Mouse (Mus musculus) adrenal gland, postnatal 4 days (tissue): ENCODE data around the gene Olfr1150-ps1. TPM values are rescaled to one million over a fixed set of nuclear protein-coding genes. Genes with fewer than 3 reads are reported as not detected.

Experiments used
- DNase-seq, 2 experiments: peaks; one replicate each; pipeline ENCODE4 v3.0.0; 2021 to 2022; ENCODE audit warnings: low spot score in 2 of 2, mixed read lengths in 2 of 2
- long read RNA-seq, 2 experiments: library from polyadenylated mRNA; stranded (forward); transcript quantifications; one replicate each; pipeline ENCODE4 v2.0.0; 2021
- total RNA-seq, 2 experiments: library from RNA; stranded (reverse); gene quantifications; 2 replicates each; pipeline ENCODE4 v1.2.3; 2021

Olfr1150-ps1 gene
- total RNA-seq: not detected
- long read RNA-seq, experiment 1: 0 reads
- long read RNA-seq, experiment 2: 0 reads

DNA sequence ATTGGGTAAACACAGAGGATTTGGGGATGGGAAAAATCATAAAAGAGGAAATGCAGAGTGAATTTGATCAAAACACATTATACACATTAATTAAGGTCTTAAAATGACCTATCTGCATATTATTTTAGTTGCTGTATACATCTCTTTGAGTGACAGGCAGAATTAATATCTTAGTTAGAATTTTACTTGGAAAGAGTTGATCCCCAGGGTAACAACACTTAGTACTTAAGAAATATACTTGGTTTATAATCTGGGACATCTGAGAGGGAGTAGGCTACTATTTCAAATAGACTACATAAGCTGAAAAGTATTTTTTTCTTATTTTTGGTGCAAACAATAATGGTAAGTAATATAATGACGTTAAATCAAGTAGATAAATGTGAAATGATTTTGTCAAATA is at the start of gene Olfr1150-ps1:
Olfr1150-ps1 (plus strand) TSS at position 301 of the 400 bp plus-strand sequence.
- no peak for DNase-seq

DNA sequence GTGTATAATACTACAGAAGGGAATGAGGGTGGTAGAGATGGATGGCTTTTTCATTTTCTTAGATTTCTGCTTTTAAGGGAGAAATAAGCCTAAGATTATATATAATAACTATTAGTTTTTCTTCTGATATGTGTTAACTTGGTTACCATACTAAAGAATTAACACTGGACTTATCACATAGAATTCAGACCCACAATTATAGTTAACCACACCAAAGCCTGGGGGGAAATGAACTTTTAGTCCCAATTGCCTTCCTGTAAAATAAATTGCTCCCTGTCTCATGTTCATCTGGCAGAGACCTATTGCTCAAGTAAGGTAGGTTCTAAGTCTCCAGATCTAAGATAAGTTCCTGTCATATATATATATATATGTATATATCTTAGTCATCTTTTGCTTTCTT is 43.5 kb upstream of the Olfr1150-ps1 start, which contains the start of gene Olfr1143:
Olfr1143 (plus strand) TSS at position 301 of the 400 bp plus-strand sequence.
- DNase-seq: no peak

DNA sequence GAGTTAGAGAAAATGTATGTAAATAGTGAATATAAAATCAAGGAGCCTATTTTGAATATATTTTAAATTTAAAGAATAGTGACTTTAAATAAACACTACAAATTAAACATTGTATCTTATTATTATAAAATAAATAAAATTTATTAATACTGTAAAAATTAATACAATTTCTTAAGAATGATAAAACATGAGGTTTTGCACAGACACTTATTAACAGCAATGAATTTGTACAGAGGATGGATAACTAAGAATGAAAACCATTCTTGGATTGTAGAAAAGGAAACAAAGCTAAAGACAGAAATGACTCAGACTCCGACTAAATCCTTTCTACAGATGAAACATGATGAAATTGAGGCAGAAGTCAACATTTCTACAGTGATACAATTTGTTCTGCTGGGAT is 34.3 kb upstream of the Olfr1150-ps1 start, which contains the start of gene Olfr1145:
Olfr1145 (plus strand) TSS at position 301 of the 400 bp plus-strand sequence.
- DNase-seq: no peak

DNA sequence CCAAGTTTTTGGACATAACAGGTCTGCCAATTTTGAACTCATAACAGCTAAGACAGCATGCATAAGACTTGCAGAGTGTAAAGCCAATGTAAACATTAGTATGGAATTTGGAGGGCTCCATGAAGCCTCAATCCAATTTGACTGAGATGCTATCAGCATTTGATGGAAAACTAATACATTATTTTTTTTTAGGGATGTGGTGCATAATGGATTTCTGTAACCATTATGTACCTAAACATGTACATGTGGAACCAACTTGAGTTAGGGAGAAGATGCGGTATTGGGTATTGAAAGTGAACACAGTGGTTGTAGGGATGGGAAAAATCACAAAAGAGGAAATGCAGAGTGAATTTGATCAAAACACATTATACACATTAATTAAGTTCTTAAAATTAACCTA is 13.6 kb upstream of the Olfr1150-ps1 start, which contains the start of gene Olfr1148:
Olfr1148 (plus strand) TSS at position 301 of the 400 bp plus-strand sequence.
- DNase-seq: no peak

DNA sequence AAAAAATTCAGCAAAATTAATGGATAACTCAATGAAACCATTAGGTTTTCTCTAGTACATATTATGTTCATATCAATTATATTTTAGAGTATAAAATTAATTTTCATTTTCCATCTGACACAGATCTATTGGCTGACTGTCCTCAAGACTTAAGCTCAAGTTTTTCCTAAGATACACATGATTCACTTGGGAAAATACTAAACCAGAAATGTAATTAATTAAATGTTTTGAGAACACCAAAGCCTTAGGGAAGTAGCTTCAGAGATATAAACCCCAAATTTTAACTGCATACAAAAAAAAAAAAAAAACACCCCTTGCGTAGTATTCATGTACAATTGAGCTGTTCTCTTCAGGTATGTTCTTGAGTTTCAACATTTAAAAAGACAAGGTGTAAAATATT is 11.8 kb downstream of the Olfr1150-ps1 start, which contains the start of gene Olfr1151:
Olfr1151 (plus strand) TSS at position 301 of the 400 bp plus-strand sequence.
- DNase-seq: no peak

DNA sequence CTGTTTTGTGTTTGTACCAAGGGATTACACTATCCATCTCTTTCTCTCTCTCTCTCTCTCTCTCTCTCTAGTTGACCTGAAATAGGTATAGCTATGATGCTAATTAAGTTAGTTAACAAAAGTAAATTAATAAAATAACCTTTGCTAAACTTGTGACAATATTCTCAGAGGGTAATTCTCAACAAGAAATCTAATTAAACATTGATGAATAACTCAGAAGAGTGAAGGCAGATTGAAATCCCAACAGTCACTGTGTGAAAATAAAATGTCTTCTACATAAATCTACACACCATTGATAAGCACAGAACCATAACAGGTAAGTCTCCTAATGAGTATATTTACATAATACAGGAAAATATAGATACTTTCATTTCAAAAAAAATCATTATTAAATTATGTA is 22.4 kb downstream of the Olfr1150-ps1 start, which contains the start of gene Olfr1152:
Olfr1152 (plus strand) TSS at position 301 of the 400 bp plus-strand sequence.
- no peak for DNase-seq

DNA sequence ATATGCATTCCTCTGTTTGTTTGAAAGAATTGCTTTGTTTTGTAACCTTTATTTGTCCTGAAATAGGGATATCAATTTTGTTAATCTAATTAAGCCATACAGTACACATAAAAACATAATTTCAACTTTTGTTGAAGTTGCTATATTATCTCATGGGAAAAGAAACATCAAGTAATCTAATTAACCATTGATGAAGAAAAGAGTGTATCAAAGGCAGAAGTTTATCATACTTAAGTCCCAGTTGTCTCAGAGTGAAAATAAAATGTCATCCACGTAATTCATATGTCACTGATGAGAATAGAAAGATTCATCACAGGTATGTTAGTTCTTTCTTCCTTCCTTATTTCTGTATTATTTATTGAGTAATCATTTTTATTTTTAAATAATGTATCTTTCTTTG is 50.9 kb downstream of the Olfr1150-ps1 start, which contains the start of gene Olfr1153:
Olfr1153 (plus strand) TSS at position 301 of the 400 bp plus-strand sequence.
- DNase-seq: no peak

Other genes with a start within 250 kb of the Olfr1150-ps1 start
- not detected for gene Olfr1130, start 237.8 kb upstream of the Olfr1150-ps1 start, total RNA-seq
- not detected for gene Olfr1131, start 216.9 kb upstream of the Olfr1150-ps1 start, total RNA-seq
- gene Olfr1132, start 206.5 kb upstream of the Olfr1150-ps1 start, total RNA-seq: not detected
- gene Olfr1133, start 196.6 kb upstream of the Olfr1150-ps1 start, total RNA-seq: not detected
- gene Olfr1134, start 185.5 kb upstream of the Olfr1150-ps1 start, total RNA-seq: not detected
- gene Olfr1135, start 170.3 kb upstream of the Olfr1150-ps1 start, total RNA-seq: not detected
- gene Olfr1136, start 150.0 kb upstream of the Olfr1150-ps1 start, total RNA-seq: not detected
- not detected for gene Olfr1137, start 130.8 kb upstream of the Olfr1150-ps1 start, total RNA-seq
- gene Olfr1138, start 104.0 kb upstream of the Olfr1150-ps1 start, total RNA-seq: not detected
- not detected for gene Olfr1140, start 100.2 kb upstream of the Olfr1150-ps1 start, total RNA-seq
- not detected for gene Olfr1141, start 90.0 kb upstream of the Olfr1150-ps1 start, total RNA-seq
- not detected for gene Olfr152, start 64.5 kb upstream of the Olfr1150-ps1 start, total RNA-seq
- not detected for gene Olfr1143, start 43.4 kb upstream of the Olfr1150-ps1 start, total RNA-seq
- not detected for gene Olfr1145, start 34.2 kb upstream of the Olfr1150-ps1 start, total RNA-seq
- gene Olfr1148, start 13.5 kb upstream of the Olfr1150-ps1 start, total RNA-seq: not detected
- gene Olfr1151, start 11.9 kb downstream of the Olfr1150-ps1 start, total RNA-seq: not detected
- gene Olfr1152, start 22.5 kb downstream of the Olfr1150-ps1 start, total RNA-seq: not detected
- not detected for gene Olfr1153, start 51.0 kb downstream of the Olfr1150-ps1 start, total RNA-seq
- not detected for gene Olfr1154, start 61.2 kb downstream of the Olfr1150-ps1 start, total RNA-seq
- gene Olfr1155, start 101.1 kb downstream of the Olfr1150-ps1 start, total RNA-seq: not detected
- gene Olfr1156, start 109.1 kb downstream of the Olfr1150-ps1 start, total RNA-seq: not detected
- gene Olfr1157, start 124.3 kb downstream of the Olfr1150-ps1 start, total RNA-seq: not detected
- not detected for gene Olfr74, start 130.7 kb downstream of the Olfr1150-ps1 start, total RNA-seq
- gene Olfr1158, start 146.1 kb downstream of the Olfr1150-ps1 start, total RNA-seq: not detected
- gene Olfr1160, start 164.3 kb downstream of the Olfr1150-ps1 start, total RNA-seq: not detected
- gene Olfr1161, start 178.8 kb downstream of the Olfr1150-ps1 start, total RNA-seq: not detected
- not detected for gene Olfr73, start 193.7 kb downstream of the Olfr1150-ps1 start, total RNA-seq
- not detected for gene Olfr1162, start 207.1 kb downstream of the Olfr1150-ps1 start, total RNA-seq
- gene Olfr1163, start 227.8 kb downstream of the Olfr1150-ps1 start, total RNA-seq: not detected
- not detected for gene Olfr1164, start 250.0 kb downstream of the Olfr1150-ps1 start, total RNA-seq